Mouse (Mus musculus) fibroblast of lung, adult 2 months (primary cell): ENCODE data around the gene Carns1.
A peak's percentile ranks its signal among the peaks of the same experiment; 100 is the strongest.

Source experiments
- DNase-seq: peaks from one replicate; pipeline ENCODE4 v3.0.0-alpha.2; 2011; ENCODE audit warnings: low read depth

The Carns1 gene

DNA sequence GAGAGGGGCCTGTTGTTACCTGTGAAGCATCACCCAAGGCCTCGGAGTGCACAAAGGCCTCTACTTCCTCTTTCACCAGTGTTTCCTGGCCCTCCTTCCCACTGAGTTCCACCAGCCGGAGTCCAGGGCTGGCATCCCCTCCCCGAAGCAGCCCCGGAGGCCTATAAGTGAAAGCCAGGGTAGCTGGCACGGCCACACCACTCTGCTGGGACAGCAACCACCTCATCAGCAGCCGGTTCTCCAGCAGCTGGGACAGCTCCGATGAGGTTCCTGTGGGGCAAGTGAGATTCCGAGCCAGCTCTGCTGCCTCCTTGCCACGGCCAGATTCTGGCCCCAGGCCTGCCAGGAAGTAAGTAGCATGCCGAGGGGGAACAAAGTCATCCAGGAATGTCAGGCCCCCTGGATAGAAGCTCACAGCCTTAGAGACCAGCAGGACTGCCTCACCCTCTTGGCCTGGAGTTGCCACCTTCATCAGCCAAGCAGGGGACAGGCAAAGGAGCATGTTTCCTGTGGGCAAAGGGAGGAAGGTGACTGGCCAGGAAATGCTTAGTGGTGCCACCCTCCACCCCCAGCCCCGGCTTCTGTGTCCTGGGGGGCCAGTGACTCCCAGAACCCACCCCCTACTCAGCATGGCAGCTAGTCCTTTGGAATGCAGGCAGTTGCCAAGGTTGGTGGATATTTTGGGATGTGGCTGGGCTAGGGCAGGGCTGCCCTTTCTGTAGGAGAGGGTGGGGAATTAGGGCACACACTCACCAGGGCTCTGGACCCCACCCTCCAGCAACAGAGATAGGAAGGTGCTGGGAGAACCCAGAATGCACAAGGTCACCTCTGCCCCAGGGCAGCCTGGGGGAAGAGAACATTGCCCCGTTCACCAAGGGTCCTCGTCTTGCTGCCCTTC lies 3.6 kb downstream of the Carns1 start:
- DNase-seq: no peak

GRCm38 (mm10) chr19:4170723-4171392 lies 4.4 kb downstream of the Carns1 start:
- no peak for DNase-seq

DNA sequence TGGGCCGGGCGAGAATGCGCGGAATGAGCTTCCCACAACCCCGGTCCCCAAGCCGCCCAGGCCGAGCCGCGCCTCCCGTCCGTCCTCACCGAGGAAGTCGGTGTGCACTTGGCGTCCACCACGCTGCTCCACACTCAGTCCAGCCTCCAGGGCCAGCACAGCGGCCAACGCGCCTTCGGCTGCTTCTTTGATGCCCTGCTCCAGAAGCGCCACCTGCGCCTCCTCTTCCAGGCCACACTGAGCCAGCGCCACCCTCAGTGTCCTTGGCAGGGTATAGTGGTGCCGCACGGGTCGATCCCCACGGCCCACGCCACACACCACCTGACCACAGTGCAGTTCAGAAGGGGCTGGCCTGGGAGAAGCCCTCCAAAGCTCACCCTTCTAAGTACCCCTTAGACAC lies 5.5 kb downstream of the Carns1 start:
- DNase-seq: no peak

GRCm38 (mm10) chr19:4169378-4169784 lies 5.9 kb downstream of the Carns1 start:
- peak; percentile 94 for DNase-seq

GRCm38 (mm10) chr19:4166678-4167476 lies 8.4 kb downstream of the Carns1 start:
- no peak for DNase-seq

- DNase-seq: no peak
Measured at GRCm38 (mm10) chr19:4164721-4165120, 10.6 kb downstream of the Carns1 start.

GRCm38 (mm10) chr19:4164100-4164499 lies 11.2 kb downstream of the Carns1 start:
- no peak for DNase-seq

GRCm38 (mm10) chr19:4163543-4163887 lies 11.8 kb downstream of the Carns1 start:
- DNase-seq: no peak

- DNase-seq: peak; percentile 91
Measured at GRCm38 (mm10) chr19:4162646-4163542, 12.4 kb downstream of the Carns1 start, which contains the start of gene Rps6kb2. Rps6kb2 (minus strand) TSS chr19:4163354.

DNA sequence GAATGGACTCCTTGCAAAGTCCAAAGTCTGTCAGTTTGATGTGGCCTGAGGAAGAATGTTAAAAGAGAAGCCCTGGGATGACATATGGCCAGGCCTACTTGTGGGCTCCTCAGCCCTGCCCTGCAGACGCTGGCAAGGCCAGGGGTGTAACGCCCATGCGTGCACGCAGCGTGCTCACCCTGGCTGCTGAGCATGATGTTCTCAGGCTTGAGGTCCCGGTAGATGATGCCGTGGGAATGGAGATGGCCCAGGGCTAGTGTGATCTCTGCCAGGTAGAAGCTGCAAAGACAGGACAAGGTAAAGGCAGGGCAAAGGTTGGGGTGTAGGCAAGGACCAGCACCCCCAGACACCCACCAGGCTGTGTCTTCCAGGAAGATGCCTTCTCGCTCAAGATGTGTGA lies 16.2 kb downstream of the Carns1 start:
- DNase-seq: no peak

DNA sequence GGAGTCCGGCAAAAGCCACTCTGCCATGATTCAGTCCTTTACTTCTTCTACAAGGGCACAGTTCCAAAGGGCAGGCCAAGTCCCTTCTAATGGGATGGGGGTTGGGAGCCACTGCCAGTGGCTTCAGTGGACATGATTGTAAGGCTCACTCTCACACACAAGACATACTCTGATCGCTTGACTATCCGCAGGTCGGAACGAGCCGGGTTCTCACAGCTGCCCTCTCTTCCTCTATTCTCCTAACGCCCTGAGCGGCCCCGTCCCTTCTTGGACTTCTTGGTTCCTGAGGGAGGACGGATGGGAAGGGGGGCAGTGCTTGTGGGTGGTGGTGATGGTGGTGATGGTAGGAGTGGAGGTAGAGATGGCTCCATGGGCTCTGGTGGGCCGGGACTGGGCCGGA lies 18.5 kb downstream of the Carns1 start:
- no peak for DNase-seq

DNA sequence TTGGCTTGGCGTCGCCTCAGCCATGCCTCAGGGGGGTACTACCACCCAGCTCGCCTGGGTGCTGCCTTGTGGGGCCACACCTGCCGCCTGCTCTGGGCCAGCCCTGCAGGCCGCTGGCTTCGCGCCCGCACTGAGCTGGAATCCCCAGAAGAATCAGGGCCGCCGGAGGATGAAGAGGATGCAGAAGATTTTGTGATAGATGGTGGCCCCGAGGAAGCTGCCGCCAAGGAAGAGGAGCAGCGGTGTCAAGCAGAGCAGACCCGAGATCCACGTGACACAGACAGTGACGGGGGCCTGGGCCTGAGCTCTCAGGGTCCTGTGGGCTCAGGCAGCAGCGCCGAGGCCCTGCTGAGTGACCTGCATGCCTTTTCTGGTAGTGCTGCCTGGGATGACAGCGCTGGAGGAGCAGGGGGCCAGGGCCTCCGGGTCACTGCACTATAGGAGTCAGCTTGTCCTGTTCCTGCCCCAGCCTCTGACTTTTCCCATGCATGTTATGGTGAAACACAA lies 19.2 kb downstream of the Carns1 start:
- DNase-seq: no peak

DNA sequence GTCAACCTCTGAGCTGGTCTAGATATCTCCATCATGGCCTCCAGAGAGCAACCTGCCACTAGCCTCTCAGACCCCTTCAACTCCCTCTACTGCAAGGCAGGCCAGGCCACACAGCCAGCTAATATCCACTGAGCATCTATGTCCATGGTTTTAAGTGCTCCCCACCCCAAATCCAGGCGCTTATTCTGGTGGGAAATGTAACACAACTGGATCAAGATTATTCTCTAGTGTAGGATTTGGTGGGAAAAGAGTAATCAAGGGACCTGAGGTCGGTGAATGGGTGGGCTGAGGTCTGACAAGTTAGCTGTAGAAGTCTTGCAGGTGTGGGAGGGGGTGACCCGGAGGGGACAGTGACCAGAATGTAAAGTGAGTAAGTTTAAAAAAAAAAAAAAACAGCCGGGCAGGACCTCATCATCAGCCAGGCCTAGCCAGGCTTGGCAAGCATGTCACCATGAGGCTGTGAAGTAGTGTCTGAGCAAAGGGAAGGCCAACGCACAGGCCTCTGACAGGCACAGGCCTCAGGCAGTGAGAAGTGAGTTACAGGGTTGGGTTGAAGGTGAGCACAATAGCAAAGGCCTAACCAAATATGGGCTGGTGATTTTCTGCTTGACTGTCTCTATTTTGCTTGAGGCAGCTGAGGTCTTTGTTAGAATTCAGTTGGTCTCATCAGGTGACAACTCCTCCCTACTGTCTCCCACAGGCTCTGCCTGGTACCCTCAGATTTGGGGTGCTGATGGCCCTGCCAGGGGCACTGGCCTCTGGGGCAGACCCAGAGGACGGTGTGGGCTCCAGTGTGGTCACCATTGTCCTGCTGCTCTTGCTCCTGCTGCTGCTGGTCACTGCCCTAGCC lies 19.8 kb downstream of the Carns1 start:
- no peak for DNase-seq

GRCm38 (mm10) chr19:4154437-4155222 lies 20.6 kb downstream of the Carns1 start:
- DNase-seq: no peak

GRCm38 (mm10) chr19:4153232-4153654 lies 22.0 kb downstream of the Carns1 start, which contains the start of gene Ptprcap:
Ptprcap (plus strand) TSS chr19:4153604.
- no peak for DNase-seq

GRCm38 (mm10) chr19:4152445-4153231 lies 22.6 kb downstream of the Carns1 start:
- no peak for DNase-seq

DNA sequence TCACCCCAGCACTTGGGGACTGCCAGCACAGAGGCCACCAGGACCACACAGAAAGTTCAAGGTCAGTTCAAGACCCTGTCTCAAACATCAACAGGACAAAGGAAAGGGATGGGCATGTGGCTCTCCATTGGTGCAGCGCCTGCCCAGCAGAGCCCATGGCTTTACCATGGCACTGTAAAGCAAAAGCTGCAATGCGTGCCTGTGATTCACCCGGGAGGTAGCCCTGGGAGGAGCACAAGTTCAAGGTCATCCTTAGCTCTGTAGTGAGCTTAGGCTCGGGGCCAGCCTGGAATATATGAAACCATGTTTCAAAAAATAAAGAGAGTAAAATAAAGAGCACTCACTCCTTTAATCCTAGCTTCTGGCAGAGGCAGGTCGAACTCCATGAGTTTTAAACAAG lies 23.4 kb downstream of the Carns1 start:
- DNase-seq: no peak

DNA sequence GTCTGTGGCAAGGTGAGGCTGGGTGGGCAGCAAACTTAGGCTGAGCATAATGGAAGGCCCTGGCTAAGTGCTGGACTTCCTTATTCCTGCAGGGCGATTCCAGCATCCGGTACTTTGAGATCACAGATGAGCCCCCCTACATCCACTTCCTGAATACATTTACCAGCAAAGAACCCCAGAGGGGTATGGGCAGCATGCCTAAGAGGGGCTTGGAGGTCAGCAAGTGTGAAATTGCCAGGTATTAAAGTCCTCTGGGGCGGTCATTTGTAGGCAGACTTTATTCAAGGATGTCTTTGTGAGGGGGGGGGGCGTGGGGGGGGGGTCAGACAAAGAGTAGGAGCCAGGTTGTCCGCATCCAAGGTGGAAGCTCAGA lies 23.8 kb downstream of the Carns1 start:
- no peak for DNase-seq
